Mouse (Mus musculus): ENCODE measurements around the gene Far2. TPM values are rescaled to one million over a fixed set of nuclear protein-coding genes. Genes with fewer than 3 reads are reported as not detected.
"Not testable (repeated sequence)": the region's sequence is repeated elsewhere in the genome, so short reads cannot be mapped to it uniquely, and the experiment has no call there.

Gene Far2
- total RNA-seq, 2 experiments from 2014 or later: 14.9 to 18.6 TPM

GRCm38 (mm10) chr6:148116371-148116770, 69.3 kb downstream of the Far2 start:
- DNase-seq (ENCODE audit: extremely low spot score in 1 of 2, low spot score in 1 of 2): no peak

- DNase-seq (ENCODE audit: extremely low spot score in 1 of 2, low spot score in 1 of 2): no peak
Observed at GRCm38 (mm10) chr6:148116907-148117306, 69.8 kb downstream of the Far2 start.

- no peak for DNase-seq (ENCODE audit: extremely low spot score in 1 of 2, low spot score in 1 of 2)
Observed at GRCm38 (mm10) chr6:148117696-148118095, 70.6 kb downstream of the Far2 start.

GRCm38 (mm10) chr6:148120703-148121102, 73.6 kb downstream of the Far2 start:
- no peak for DNase-seq (ENCODE audit: extremely low spot score in 1 of 2, low spot score in 1 of 2)

- DNase-seq (ENCODE audit: extremely low spot score in 1 of 2, low spot score in 1 of 2): peak in 1 of 2 experiments; percentile 12
Observed at GRCm38 (mm10) chr6:148126851-148127250, 79.8 kb downstream of the Far2 start.

GRCm38 (mm10) chr6:148132314-148132713, 85.3 kb downstream of the Far2 start:
- DNase-seq (ENCODE audit: extremely low spot score in 1 of 2, low spot score in 1 of 2): no peak

- DNase-seq (ENCODE audit: extremely low spot score in 1 of 2, low spot score in 1 of 2): no peak
Observed at GRCm38 (mm10) chr6:148133536-148133935, 86.5 kb downstream of the Far2 start.

- peak; percentile 66 to 82 for DNase-seq (ENCODE audit: extremely low spot score in 1 of 2, low spot score in 1 of 2)
Observed at GRCm38 (mm10) chr6:148135769-148136382, 88.8 kb downstream of the Far2 start.

- DNase-seq (ENCODE audit: extremely low spot score in 1 of 2, low spot score in 1 of 2): no peak
Observed at GRCm38 (mm10) chr6:148139288-148139995, 92.4 kb downstream of the Far2 start.

GRCm38 (mm10) chr6:148141874-148142273, 94.8 kb downstream of the Far2 start:
- no peak for DNase-seq (ENCODE audit: extremely low spot score in 1 of 2, low spot score in 1 of 2)

GRCm38 (mm10) chr6:148142421-148142820, 95.4 kb downstream of the Far2 start:
- DNase-seq (ENCODE audit: extremely low spot score in 1 of 2, low spot score in 1 of 2): no peak

- not testable (repeated sequence) for DNase-seq (ENCODE audit: extremely low spot score in 1 of 2, low spot score in 1 of 2)
Observed at GRCm38 (mm10) chr6:148152305-148152704, 105.2 kb downstream of the Far2 start.

- DNase-seq (ENCODE audit: extremely low spot score in 1 of 2, low spot score in 1 of 2): no peak
Observed at GRCm38 (mm10) chr6:148172904-148173303, 125.8 kb downstream of the Far2 start.

- no peak for DNase-seq (ENCODE audit: extremely low spot score in 1 of 2, low spot score in 1 of 2)
Observed at GRCm38 (mm10) chr6:148185694-148186093, 138.6 kb downstream of the Far2 start.

- DNase-seq (ENCODE audit: extremely low spot score in 1 of 2, low spot score in 1 of 2): no peak
Observed at GRCm38 (mm10) chr6:148193972-148194701, 147.1 kb downstream of the Far2 start.

- DNase-seq (ENCODE audit: extremely low spot score in 1 of 2, low spot score in 1 of 2): no peak
Observed at GRCm38 (mm10) chr6:148199177-148199576, 152.1 kb downstream of the Far2 start.

GRCm38 (mm10) chr6:148199729-148200128, 152.7 kb downstream of the Far2 start:
- no peak for DNase-seq (ENCODE audit: extremely low spot score in 1 of 2, low spot score in 1 of 2)

GRCm38 (mm10) chr6:148205134-148205533, 158.1 kb downstream of the Far2 start:
- DNase-seq (ENCODE audit: extremely low spot score in 1 of 2, low spot score in 1 of 2): no peak

- DNase-seq (ENCODE audit: extremely low spot score in 1 of 2, low spot score in 1 of 2): no peak
Observed at GRCm38 (mm10) chr6:148207522-148207921, 160.5 kb downstream of the Far2 start.

GRCm38 (mm10) chr6:148211391-148211876, 164.4 kb downstream of the Far2 start:
- DNase-seq (ENCODE audit: extremely low spot score in 1 of 2, low spot score in 1 of 2): peak; percentile 14 to 18
